Mouse (Mus musculus): ENCODE measurements around the gene Tusc2.

DNA sequence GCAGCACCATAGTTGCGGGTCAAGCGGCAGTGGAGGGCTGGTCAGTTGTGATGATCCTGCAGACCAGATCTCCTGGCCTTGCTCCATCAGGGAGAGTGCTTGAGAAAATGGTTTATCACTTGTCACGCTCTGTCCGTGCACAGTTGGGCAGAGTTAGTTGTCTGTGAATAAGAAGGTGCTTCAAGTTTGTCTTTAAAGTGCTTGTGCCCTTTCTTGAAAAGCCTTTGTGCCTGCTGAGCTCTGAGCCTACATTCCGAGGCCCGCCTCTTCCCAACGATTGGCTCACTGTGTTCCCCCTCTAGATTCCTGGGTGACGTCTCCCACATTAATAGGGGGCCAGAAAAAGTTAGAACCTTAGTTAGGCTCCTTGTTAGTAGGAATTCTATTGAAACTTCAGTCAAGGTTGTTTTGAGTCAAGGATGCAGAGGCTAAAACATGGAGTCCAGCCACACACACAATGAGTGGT lies 11.1 kb upstream of the Tusc2 start:
- TF ChIP-seq CTCF (IDR thresholded peaks at IDR 0.05; ENCODE audit: borderline replicate concordance, extremely low read depth, insufficient read depth, insufficient read length): no peak
- TF ChIP-seq POLR2A (IDR thresholded peaks at IDR 0.05; ENCODE audit: borderline replicate concordance, extremely low read depth, insufficient read depth, insufficient read length, poor library complexity, severe bottlenecking): no peak

Measured in brain, embryonic 14.5 days (tissue).